Mouse (Mus musculus): ENCODE measurements around the gene Eln. TPM values are rescaled to one million over a fixed set of nuclear protein-coding genes. Genes with fewer than 3 reads are reported as not detected.

The Eln gene
- total and polyA plus RNA-seq, 3 experiments = not detected

DNA sequence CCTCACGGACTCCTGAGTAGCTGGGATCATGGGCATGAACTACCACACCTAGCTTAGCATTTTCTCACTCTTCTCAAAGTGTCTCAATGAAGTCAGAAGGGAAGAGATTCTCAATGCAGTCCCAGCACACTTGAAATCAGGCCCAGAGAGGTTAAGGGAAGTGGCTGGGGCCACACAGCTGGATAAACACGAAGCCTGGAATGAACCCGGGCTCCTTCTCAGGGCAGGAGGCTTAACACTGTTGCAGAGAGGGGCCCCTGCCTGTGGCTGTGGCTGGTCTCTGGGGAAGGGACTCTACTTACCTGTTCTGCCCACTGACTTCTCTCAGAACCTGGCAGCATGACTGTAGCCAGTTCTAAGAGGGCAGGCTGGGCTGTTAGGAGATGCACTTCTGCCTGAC, 7.2 kb downstream of the Eln start:
- in situ Hi-C loops (cut with MboI; ENCODE audit: low pct_ligation_motif_present, low pct_unique_long_range_greater_than_20kb, low sequenced_read_pairs) = loop anchor here (25.0 kb wide), 1 partner anchor 172 kb away; the partner anchor contains the start of genes Cldn13 and Tmem270
- peaks cover 83% of the 10 kb centered on the region for H3K27me3 ChIP-seq (replicated peaks)

GRCm38 (mm10) chr5:134734920-134735319, 12.2 kb downstream of the Eln start:
- Histone ChIP-seq H3K4me1 (ENCODE audit: control insufficient read depth in 1 of 2, insufficient read depth in 2 of 2) (peaks cover 0 to 7% of the 10 kb centered on the region in 2 experiments; a peak in 1 of 4 replicates), H3K9ac (ENCODE audit: insufficient read depth, low read depth) (no peak overlapping the region), H3K27ac (ENCODE audit: insufficient read depth, low read depth) (no peak overlapping the region), H3K4me3 (replicated peaks in 1 of 3; ENCODE audit: low read depth in 2 of 3, low read length in 2 of 3, poor library complexity in 1 of 3) (no peak overlapping the region), H3K27me3 (replicated peaks) (peaks cover 75% of the 10 kb centered on the region), H3K36me3 (replicated peaks in 1 of 2; ENCODE audit: control insufficient read depth in 1 of 2, insufficient read depth in 1 of 2, low read length in 1 of 2) (no peaks in the 10 kb centered on the region), H3K9me3 (replicated peaks; ENCODE audit: low read length) (no peaks in the 10 kb centered on the region), H3K4me2 (ENCODE audit: insufficient read depth, low read depth, poor library complexity, severe bottlenecking) (no peak overlapping the region), H3K79me2 (replicated peaks; ENCODE audit: control insufficient read depth, extremely low read depth, insufficient read depth, poor library complexity, severe bottlenecking) (no peaks in the 10 kb centered on the region)
- in situ Hi-C loops (cut with MboI; ENCODE audit: low pct_ligation_motif_present, low pct_unique_long_range_greater_than_20kb, low sequenced_read_pairs) (loop anchor here (25.0 kb wide), 1 partner anchor 177 kb away; the partner anchor contains the start of genes Cldn13 and Tmem270), dilution Hi-C loops (cut with MboI; ENCODE audit: extremely low pct_ligation_motif_present, extremely low pct_unique_long_range_greater_than_20kb, low sequenced_read_pairs) (no loop called here)
- no peak for DNase-seq (ENCODE audit: extremely low read depth)
- TF ChIP-seq IRF4 (IDR thresholded peaks at IDR 0.05; ENCODE audit: low read depth, low read length) (no peak), GABPA (IDR thresholded peaks at IDR 0.05; ENCODE audit: insufficient replicate concordance, low read depth, low read length) (no peak), POLR2A (IDR thresholded peaks at IDR 0.05; ENCODE audit: low read depth, low read length) (no peak), CHD2 (IDR thresholded peaks at IDR 0.05; ENCODE audit: low read length) (no peak), SMC3 (IDR thresholded peaks at IDR 0.05; ENCODE audit: low read depth, low read length) (no peak), NRF1 (IDR thresholded peaks at IDR 0.05; ENCODE audit: low read depth, low read length) (no peak), USF1 (IDR thresholded peaks at IDR 0.05; ENCODE audit: low read depth, low read length) (no peak), ZC3H11A (IDR thresholded peaks at IDR 0.05; ENCODE audit: low read depth, low read length) (no peak), PAX5 (IDR thresholded peaks at IDR 0.05; ENCODE audit: low read length) (no peak), MAZ (IDR thresholded peaks at IDR 0.05; ENCODE audit: low read depth, low read length) (no peak), ZMIZ1 (IDR thresholded peaks at IDR 0.05; ENCODE audit: low read depth, low read length) (no peak), MXI1 (IDR thresholded peaks at IDR 0.05; ENCODE audit: low read depth, low read length) (no peak), MAX (IDR thresholded peaks at IDR 0.05; ENCODE audit: low read length) (no peak), MAFK (IDR thresholded peaks at IDR 0.05; ENCODE audit: insufficient replicate concordance, low read length) (no peak)

More for the DNA sequence above, 7.2 kb downstream of the Eln start:
- DNase-seq (ENCODE audit: extremely low read depth) = no peak
- no peaks in the 10 kb centered on the region for H3K79me2 ChIP-seq (replicated peaks; ENCODE audit: control insufficient read depth, extremely low read depth, insufficient read depth, poor library complexity, severe bottlenecking)
- no peak for TF ChIP-seq KAT2A (IDR thresholded peaks at IDR 0.05; ENCODE audit: insufficient replicate concordance, low read length)
- TF ChIP-seq USF1 (IDR thresholded peaks at IDR 0.05; ENCODE audit: low read depth, low read length) = no peak
- TF ChIP-seq JUND (conservative IDR thresholded peaks at IDR 0.05; ENCODE audit: low read depth, low read length) = no peak
- TF ChIP-seq ZNF384 (IDR thresholded peaks at IDR 0.05; ENCODE audit: low read depth, low read length) = no peak
- TF ChIP-seq NELFE (IDR thresholded peaks at IDR 0.05; ENCODE audit: low read depth, low read length) = no peak
- TF ChIP-seq CTCF (conservative IDR thresholded peaks at IDR 0.05 in 1 of 2, IDR thresholded peaks at IDR 0.05 in 1 of 2; ENCODE audit: low read depth in 2 of 2, low read length in 2 of 2) = no peak
- no peak for TF ChIP-seq TCF12 (IDR thresholded peaks at IDR 0.05; ENCODE audit: low read depth, low read length)
- no peak for TF ChIP-seq MAZ (IDR thresholded peaks at IDR 0.05; ENCODE audit: low read depth, low read length)
- TF ChIP-seq CHD1 (IDR thresholded peaks at IDR 0.05; ENCODE audit: low read depth, low read length) = no peak
- no peak for TF ChIP-seq USF2 (conservative IDR thresholded peaks at IDR 0.05; ENCODE audit: low read depth, low read length)
- no peak for TF ChIP-seq EP300 (IDR thresholded peaks at IDR 0.05; ENCODE audit: low read length)
- TF ChIP-seq TBP (conservative IDR thresholded peaks at IDR 0.05; ENCODE audit: low read depth, low read length) = no peak
- TF ChIP-seq PAX5 (IDR thresholded peaks at IDR 0.05; ENCODE audit: low read length) = no peak
- no peak for TF ChIP-seq POLR2A (IDR thresholded peaks at IDR 0.05; ENCODE audit: low read depth, low read length)
- no peak for TF ChIP-seq MAFK (IDR thresholded peaks at IDR 0.05; ENCODE audit: insufficient replicate concordance, low read length)
- no peak for TF ChIP-seq NRF1 (IDR thresholded peaks at IDR 0.05; ENCODE audit: low read depth, low read length)
- no peak for TF ChIP-seq ELF1 (IDR thresholded peaks at IDR 0.05; ENCODE audit: low read depth, low read length)
- TF ChIP-seq RCOR1 (conservative IDR thresholded peaks at IDR 0.05; ENCODE audit: low read depth, low read length) = no peak
- H3K36me3 ChIP-seq (replicated peaks in 1 of 2; ENCODE audit: control insufficient read depth in 1 of 2, insufficient read depth in 1 of 2, low read length in 1 of 2) = no peaks in the 10 kb centered on the region
- H3K9me3 ChIP-seq (replicated peaks; ENCODE audit: low read length) = no peaks in the 10 kb centered on the region
- H3K4me1 ChIP-seq (ENCODE audit: control insufficient read depth in 1 of 2, insufficient read depth in 2 of 2) = peaks cover 0 to 7% of the 10 kb centered on the region in 2 experiments; a peak in 1 of 4 replicates
- no peak overlapping the region for H3K27ac ChIP-seq (ENCODE audit: insufficient read depth, low read depth)
- dilution Hi-C loops (cut with MboI; ENCODE audit: extremely low pct_ligation_motif_present, extremely low pct_unique_long_range_greater_than_20kb, low sequenced_read_pairs) = no loop called here
- H3K4me3 ChIP-seq (replicated peaks in 1 of 3; ENCODE audit: low read depth in 2 of 3, low read length in 2 of 3, poor library complexity in 1 of 3) = no peak overlapping the region
- no peak overlapping the region for H3K9ac ChIP-seq (ENCODE audit: insufficient read depth, low read depth)
- no peak overlapping the region for H3K4me2 ChIP-seq (ENCODE audit: insufficient read depth, low read depth, poor library complexity, severe bottlenecking)

Measured in CH12.LX (cell line).